Mouse (Mus musculus) ES-Bruce4 (cell line): ENCODE measurements around the gene Marcks.

Experiments
- CTCF ChIP-seq: IDR thresholded peaks from one replicate; pipeline ENCODE4 v1.8.1; 2011; ENCODE audit warnings: low read depth, low read length
- EP300 ChIP-seq: IDR thresholded peaks from 2 replicates; pipeline ENCODE4 v1.6.1; 2011; ENCODE audit warnings: low read depth, low read length; ENCODE audit not compliant: insufficient read depth

DNA sequence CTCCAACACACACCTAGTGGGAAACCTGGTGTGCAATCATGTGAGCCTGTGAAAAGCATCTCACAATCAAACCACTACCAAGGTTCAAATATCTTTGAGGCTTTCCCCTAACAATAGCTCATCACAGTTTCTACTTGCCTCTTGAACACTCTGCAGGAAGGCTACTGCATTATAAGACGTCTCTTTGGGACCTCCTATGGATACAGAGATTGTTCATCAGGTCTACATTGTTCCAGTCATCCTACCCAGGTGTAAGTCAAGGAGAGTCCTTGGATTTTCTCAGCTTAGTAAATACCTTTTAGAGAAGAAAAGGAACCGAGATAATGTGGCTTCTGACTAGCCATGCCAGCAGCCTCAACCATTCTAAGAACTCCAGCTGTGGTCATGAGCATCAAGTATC is 23.4 kb downstream of the Marcks start:
- TF ChIP-seq CTCF, result no peak
- no peak for TF ChIP-seq EP300
